Mouse (Mus musculus) c-Kit-positive CD71-negative TER-119-negative erythroid progenitor cells, embryonic 14.5 days (primary cell): ENCODE results near the gene Cdh7.
"Not testable (repeated sequence)": the region's sequence is repeated elsewhere in the genome, so short reads cannot be mapped to it uniquely, and the experiment has no call there.

ENCODE experiments used
- DNase-seq: peaks from one replicate; pipeline ENCODE4 v3.0.0-alpha.2; 2013; ENCODE audit warnings: low read depth

The Cdh7 gene

DNA sequence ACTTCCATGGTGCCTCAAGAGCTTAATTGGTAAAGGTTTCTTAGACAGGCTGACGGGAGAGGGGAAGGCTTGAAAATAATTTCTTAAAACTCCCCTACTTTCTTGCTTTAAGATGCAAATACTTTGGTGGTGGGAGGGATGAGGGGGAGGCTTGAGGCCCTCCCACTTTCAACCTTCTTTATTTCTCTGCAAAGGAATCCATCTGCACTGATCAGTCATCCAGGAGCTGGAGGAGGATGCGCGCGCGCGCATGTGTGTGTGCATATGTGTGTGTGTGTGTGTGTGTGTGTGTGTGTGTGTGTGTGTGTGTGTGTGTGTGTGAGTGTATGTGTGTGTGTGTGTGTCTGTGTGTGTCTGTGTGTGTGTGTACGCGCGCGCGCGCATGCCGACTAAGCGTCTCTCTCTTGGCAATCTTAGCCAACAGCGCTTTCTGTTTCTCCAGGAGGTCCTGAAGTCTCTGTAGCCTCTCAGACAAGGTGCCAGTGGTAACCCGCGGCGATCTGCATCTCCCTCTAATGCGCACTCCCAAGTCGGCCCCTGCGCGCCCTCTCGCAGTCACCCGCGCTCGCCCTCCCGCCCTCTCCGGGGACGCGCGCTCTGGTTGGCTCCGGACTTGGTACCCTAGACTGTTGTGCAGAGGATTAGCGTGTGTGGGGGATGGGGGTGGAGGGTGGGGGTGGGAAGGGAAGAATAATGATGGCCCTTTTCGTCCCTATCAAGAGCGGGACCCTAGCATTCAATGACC is at the start of gene Cdh7:
Gene Cdh7, plus strand, starts transcription at position 368 of the 745 bp plus-strand sequence.
- no peak for DNase-seq

DNA sequence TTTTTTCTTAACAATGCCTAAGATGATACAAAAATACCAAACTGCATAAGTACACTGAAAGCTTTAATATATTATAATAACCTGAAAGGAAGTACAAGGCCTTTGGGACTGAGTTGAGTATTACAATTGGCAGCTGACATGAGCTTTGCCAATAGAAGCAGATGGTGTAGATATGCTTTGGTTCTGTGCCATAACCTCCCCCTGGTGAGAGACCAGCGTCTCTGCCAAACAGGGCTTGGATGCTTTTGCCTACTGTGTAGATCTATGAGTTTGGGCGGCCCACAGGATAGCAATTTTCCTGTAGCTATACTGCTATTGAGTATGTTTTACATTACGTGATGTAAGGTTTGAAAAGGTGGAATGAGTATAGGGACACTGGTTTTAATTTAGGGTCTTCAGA is 49.6 kb upstream of the Cdh7 start:
- no peak for DNase-seq

DNA sequence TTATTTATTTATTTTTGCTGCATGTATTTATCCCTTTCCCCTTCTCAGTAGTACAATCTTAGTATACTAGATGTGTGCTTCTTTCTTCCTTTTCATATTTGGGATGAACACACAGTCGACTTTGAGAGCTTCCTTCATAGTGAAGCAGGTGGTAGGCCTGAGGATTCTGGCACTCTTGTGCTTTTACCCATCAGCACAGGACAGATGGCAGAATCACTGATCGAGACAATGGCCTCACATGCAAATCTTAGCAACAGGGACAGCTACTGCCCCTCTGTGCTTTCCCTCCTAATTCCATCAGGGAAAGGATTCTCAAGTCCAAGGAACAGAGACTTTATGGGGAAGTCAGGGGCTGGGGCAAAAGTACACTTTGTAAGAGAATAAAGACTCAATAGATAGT is 33.7 kb upstream of the Cdh7 start:
- no peak for DNase-seq

DNA sequence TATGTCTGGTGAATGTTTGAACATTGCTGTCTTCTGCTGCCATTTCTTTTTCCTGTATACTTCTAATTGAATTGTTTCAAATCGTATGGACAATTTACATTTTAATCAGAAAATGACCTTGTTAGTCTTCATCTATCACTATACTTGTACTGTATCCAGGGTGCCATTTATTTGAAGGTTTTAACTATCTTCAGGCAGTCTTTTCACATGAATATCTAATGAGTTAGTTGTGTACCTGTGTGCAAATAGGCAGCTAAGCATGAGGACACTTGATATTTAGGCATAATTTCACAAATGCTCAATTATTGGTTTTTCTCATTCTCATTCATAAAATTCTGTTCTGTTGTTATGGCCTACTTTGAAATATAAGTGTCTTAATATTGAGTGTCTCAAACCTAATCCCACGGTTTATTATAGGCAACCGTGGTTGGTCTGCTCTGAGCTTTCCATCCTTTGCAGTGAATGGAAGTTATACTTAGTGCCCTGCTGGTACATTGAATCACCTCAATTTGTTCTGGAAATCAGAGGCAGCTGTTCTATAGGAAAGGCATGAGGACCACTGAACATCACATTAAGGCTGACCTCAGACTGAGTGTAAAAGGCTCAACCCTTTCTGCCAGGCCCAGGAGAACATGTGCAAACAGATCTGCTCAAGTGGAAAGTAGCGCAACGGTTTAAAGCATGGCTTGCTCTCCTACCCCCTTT is 10.4 kb upstream of the Cdh7 start:
- DNase-seq = no peak

DNA sequence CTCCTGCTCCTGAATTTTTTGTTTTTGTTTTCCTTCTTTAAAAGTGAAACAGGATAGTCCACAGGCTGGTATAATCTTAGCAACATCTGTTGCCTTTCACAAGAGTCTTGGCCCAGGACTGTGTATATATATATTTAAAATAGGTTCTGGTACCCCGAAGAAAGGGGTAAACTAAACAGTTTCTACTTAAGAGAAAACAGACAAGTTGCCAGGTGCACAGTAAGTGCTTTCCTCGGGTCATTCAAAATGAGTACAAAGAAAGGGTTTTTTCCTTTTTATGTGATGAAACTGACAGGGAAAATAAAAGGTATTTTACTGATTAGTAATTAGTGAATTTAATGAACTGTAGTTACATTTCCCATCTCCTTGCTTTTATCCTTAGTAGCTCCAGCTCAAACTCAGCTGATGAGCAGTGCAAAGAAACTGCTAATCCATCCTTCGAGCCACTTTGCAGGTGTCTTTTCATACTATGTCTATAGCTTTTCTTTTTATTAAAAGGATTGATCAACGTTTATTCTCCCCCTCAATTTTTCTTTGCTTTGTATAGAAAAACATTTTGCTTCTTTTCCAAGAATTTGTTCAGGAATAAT is 9.7 kb upstream of the Cdh7 start:
- no peak for DNase-seq

DNA sequence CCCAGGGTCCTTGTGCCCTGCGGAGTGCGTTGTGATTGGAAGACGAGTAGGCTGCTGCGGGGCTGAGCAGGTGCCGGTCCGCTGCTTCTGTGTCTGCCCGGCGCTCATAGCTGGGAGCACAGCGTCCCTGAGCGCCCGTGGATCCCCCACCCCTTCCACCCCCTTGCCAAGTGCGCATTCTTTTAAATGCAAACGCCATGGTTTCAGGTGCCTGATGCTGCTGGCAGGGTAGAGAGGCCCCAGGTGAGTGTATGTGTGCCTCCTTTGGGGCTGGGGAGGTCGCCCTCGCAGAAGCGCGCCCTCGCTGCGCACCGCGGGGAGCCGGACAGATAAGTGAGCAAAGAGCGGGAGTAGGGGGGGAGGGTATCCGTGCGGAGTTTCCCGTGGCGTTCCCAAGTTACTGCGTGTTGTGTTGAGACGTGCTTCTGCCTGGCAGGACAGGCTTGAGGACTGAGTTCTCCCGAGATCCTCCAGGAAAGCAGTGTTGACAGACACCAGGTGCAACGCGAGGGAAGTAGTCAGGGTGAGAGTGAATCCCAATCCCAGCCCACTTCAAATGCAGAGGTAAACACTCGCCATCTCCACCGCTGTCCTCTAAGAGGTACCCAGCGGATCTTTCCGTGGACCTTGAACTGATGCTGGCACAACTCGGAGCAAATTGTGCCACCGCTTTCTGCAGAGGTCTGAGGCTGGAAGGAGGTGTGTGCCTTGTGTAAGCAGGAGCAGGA is 742 bp downstream of the Cdh7 start:
- no peak for DNase-seq

DNA sequence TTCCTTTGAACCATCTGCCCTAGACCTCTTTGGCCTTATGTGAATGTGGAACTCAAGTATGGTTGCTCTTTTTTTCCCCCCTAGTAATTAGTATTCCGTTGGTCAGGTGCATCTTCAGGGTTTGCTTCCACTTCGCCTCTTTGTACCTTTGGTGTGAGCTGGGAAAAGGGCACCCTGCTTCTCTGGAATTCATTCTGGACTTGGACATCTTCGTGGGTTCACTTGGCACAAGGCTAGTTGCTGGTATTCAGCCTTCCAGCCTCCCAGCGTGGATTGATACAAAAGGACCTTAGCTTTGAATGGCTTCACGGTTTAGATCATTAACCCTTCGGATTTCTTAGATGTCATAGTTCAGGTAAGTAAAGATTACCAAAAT is 1.3 kb downstream of the Cdh7 start:
- DNase-seq = no peak

DNA sequence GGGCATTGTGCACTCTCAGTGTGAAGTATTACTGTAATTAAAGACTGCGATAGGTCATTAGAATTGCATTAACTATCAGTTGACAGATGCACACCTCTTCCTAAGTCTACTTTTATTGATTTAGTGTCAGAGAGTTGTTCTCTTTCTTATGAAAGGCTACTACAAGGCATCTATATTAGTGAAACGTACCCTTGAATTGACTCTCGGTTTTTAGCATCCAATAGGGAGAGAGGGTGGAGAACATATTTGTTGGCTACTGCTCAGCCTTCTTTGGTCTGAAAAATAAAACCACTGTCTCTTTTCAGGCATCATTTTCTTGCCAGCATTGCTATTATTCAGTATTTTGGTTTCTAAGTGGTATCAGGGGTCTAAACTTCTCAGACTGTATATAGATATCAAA is 2.5 kb downstream of the Cdh7 start:
- no peak for DNase-seq

DNA sequence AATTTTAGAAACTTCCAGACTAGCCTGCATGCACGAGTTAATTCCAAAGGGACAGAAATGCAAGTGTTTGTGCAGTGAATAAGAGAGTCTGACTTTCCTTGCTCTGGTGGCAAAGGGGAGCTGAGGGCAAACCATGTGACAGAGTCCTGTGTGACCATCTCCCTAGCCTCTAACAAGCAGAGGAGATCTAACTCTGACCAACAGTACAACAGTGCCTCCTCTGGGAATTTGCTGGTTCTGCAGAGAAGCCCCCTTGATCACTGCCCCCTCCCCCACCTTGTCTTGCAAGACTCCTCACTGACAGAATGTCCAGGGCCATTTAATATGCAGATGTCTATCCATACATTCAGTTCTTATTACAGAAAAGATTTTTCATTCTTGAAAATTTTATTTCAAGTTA is 3.2 kb downstream of the Cdh7 start:
- no peak for DNase-seq

DNA sequence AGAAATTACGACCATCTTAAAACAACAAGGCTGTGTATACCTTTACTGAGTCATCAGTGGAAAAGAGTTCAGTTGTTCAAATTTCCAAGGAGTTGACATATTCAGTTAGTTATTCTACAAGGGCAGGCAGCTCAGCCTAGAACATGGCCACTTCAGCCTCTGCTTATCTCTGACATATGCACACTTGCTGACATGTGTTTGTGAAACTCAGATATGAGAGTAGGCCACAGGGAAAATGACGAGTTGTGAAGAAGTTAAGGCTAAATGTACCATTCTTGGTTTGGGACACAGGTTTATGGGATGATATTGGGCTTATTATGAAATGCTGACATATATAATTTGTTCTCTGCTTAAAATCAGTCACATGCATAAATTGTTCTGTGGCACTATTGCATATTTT is 7.3 kb downstream of the Cdh7 start:
- DNase-seq = no peak

DNA sequence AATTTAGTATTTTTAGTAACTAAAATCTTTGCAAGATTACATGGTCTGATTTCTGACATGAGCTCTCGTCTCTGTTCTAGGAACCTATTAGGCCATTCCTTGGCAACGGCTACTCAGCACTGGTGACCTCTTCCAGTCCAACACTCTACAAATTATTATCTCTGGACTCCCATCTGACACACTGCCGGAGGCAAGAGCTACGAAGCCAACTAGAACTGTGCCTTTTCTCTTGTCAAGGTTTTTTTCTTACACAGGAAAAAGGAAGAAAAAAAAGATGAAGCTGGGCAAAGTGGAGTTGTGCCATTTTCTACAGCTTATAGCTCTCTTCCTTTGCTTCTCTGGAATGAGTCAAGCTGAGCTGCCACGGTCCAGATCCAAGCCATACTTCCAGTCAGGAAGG is 11.7 kb downstream of the Cdh7 start:
- DNase-seq = no peak

DNA sequence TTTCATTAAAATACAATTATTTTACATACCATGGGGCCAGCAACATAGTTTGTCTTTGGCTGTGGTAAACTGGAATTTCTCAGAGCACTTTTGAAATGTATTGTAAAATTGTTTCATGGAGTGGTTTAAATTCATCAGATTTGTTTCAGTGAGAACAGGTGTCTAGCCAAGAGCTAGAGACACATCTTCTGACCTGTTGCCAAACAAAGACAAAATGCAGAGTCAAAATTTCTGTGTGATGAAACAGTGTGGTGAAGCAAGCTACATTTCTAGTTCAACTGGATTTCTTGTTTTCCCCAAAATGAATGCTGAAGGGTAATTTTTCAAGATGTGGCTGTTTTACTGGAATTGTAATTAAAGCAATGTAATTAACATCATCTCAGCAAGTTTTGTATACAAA is 22.2 kb downstream of the Cdh7 start:
- DNase-seq = no peak

DNA sequence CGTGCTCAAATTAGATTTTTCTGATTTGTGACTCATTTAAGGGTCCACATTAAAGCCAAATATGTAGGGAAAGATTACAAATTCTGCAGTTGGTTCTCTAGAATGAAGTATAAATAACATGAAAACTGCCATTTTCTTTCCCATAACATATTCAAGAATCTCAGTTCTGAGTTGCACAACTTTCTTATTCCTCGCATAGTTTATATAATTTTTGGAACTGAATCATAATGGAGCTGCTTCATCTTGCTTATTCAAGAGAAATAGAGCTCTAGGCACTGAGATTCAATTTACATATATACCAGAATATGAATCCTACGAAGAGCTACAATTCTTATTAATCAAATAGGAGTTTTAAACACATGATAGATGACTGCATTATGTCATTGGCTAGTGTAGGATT is 22.8 kb downstream of the Cdh7 start:
- no peak for DNase-seq

DNA sequence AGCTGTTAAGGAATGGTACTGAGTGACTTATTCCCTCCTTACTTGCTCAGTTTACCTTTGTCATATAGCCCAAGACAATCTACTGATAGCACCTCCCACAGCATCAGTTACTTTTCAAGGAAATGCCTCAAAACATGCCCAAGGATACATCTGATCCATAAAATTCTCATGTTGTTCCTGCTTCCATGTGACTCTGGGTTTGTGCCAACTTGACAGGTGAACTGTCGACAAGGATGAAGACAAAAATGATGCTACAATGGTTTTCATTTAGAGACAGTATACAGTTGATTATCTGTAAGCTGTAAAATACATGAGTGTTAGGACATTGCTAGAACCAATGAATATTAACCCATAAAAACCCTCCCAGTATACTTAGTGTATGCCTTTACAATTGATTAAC is 29.9 kb downstream of the Cdh7 start:
- no peak for DNase-seq

DNA sequence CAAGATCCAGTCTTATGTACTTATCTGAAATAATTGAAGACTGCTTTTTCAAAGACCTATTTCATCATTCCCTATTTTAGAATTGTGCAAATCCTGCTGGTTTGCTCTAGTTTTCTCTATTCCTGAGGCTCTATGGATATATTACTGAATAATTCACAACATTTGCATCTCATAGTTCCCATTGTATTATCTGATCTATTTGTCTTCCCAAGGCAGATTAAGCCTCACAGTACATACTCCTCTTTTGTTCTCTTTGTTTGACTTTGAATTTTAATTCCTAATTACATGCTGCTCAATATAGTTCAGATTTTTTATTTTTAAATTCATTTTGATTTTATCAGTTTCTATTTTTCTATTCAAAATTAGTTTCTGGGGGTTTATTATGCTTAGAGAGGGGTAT is 74.1 kb downstream of the Cdh7 start:
- no peak for DNase-seq

DNA sequence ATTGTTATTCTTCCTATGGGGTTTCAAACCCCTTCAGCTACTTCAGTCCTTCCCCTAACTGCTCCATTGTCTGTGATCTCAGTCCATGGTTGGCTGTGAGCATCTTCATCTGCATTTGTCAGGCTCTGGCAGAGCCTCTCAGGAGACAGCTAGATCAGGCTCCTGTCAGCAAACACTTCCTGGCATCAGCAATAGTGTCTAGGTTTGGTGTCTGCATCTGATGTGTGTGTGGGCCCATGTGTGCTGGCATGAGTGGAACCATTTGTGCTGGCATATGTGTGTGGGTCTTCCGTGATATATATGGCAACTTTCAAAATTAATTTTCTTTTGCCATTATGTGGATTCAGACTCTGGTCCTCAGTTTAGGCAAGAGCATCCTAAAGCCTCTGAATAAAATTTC is 85.2 kb downstream of the Cdh7 start:
- no peak for DNase-seq

DNA sequence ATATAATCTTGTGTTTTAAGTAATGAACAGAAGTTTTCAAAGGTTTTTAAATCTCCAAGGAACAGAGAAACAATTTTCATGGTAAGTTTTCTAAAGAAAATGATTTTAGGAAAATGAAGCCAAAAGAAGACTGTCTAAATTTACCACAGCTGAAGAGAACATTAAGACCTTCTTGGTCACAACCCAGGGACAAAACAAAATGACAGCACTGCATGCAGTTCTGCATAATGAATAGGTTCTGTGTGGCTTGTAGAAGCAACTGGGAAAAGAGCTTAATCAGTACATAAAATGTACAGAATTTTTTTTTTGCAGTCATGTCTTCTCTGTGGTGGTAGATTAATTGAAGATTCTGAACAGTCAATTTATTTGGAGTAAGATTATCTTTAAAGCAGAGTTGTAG is 96.2 kb downstream of the Cdh7 start:
- DNase-seq = no peak

DNA sequence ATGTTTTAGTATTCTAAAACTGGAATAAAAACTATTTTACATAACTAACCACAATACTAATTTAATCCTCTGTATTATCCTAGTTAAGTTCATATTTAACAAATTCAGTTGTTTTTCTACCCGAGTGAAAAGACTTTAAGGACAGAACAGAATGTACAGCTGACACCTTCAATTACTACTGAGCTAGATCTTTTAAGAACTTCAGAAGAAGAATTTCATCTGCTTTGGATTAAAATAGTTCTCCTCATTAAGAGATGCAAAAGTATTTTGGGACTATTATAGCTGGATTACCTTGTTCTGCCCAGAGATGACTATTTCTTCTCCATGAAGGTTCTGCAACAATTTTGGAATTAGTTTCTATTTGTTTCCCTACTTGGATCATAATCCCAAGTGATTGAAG is 135.8 kb downstream of the Cdh7 start:
- no peak for DNase-seq

DNA sequence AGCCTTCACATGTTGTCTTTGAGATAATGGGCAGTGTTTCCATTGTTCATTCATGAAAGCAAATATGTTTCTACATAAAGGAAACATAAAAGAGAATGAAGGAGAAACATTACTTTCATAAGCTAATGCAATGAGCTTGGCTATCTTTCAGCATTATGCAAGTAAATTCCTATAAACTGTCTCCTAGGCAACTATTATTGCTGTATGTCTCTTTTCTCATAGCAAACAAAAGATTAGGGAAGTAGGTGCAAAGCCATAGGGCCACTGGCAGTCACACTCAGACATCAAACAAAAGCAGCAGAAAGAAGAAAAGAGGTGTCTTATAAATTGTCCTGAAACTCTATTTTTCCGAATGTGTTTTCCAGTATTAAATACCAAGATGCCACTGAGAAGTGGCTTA is 136.6 kb downstream of the Cdh7 start:
- no peak for DNase-seq

DNA sequence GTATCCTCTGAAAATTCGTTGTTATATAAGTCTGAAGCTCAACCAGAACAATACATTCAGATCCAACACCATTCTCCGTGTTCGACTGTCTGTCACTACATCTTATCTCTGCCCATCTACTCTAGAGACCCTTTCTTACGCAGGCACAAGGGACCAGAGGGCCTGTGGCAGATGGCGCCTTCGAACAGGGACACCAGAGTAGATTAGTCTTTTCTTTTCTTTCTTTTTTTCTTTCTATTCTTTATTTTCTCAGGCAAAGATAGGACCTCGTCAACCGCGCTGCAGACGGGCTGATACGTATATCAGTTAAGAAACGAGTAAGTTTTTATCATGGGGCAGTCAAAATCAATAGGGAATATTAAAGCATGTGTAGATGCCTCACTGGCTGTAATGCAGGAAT is 189.2 kb downstream of the Cdh7 start:
- DNase-seq = not testable (repeated sequence)
